Comparison of ENCODE assay signal across 8 mouse cellular contexts in genomic region chr7:130265319-130266165, GRCm38 (mm10).
DNase-seq lines count a peak whose midpoint lies in the region; TF ChIP-seq lines count a peak whose summit lies in the region.

No protein-coding gene starts in this region.

- H3K27ac ChIP-seq in heart, adult 2 months, result no peak overlapping the region; the same call in 1 of the 2 replicates

- H3K9ac ChIP-seq in heart, adult 2 months (ENCODE audit: low read depth, low read length), result peak overlapping the region; percentile 53

- no peaks in the 10 kb centered on the region; the same call in 1 of the 2 replicates for H3K27me3 ChIP-seq in heart, adult 2 months (ENCODE audit: control insufficient read depth, insufficient read depth, low read length)

- 1% methylated on average over 58 of the region's 58 CpGs for WGBS in heart, adult 2 months
- WGBS in lung, adult 2 months, result under 1% methylated on average over 58 of the region's 58 CpGs

- H3K4me1 ChIP-seq in heart, adult 2 months (ENCODE audit: control insufficient read depth, insufficient read depth, low read length), result no peaks in the 10 kb centered on the region
- H3K4me1 ChIP-seq in lung, adult 2 months (ENCODE audit: control insufficient read depth, insufficient read depth, low read length), result peaks cover 8% of the 10 kb centered on the region

- DNase-seq in gastrocnemius, adult 18-20 months (ENCODE audit: low spot score), result peak; percentile 2
- no peak for DNase-seq in gastrocnemius, adult 8-10 months (ENCODE audit: low spot score in 2 of 2)
- peak; percentile 62 to 64 for DNase-seq in adrenal gland, postnatal 36 days
- no peak for DNase-seq in heart, adult 2 months
- peak; percentile 46 to 69 for DNase-seq in kidney, postnatal 4 days
- peak; percentile 77 for DNase-seq in lung, adult 2 months
- peak; percentile 61 to 68 for DNase-seq in right cerebral cortex, postnatal 10 days (ENCODE audit: low spot score in 2 of 2)
- DNase-seq in cerebellum, adult 11-12 months, result no peak

- no peak for TF ChIP-seq EP300 in heart, adult 2 months (IDR thresholded peaks at IDR 0.05; ENCODE audit: insufficient read depth, low read depth, low read length)

- TF ChIP-seq CTCF in heart, adult 2 months (IDR thresholded peaks at IDR 0.05), result no peak
- no peak for TF ChIP-seq CTCF in lung, adult 2 months (IDR thresholded peaks at IDR 0.05; ENCODE audit: insufficient read depth, low read length)

- H3K79me2 ChIP-seq in heart, adult 2 months (replicated peaks; ENCODE audit: control insufficient read depth, insufficient read depth, low read length), result no peaks in the 10 kb centered on the region

- intact Hi-C loops in heart, adult 2 months (cut with DNase I), result no loop called here

- no peak for TF ChIP-seq POLR2A in heart, adult 2 months (IDR thresholded peaks at IDR 0.05; ENCODE audit: insufficient read depth, low read depth, low read length)
- TF ChIP-seq POLR2A in lung, adult 2 months (IDR thresholded peaks at IDR 0.05; ENCODE audit: borderline replicate concordance, extremely low read depth, low read depth, low read length), result no peak

- no peaks in the 10 kb centered on the region for H3K36me3 ChIP-seq in heart, adult 2 months (ENCODE audit: control insufficient read depth, insufficient read depth, low read length)

- peak overlapping the region; percentile 64 for H3K4me3 ChIP-seq in heart, adult 2 months
- peak overlapping the region; percentile 78 for H3K4me3 ChIP-seq in lung, adult 2 months (replicated peaks; ENCODE audit: extremely low read depth, low read depth, low read length)

Comparison
In these comparisons a context has a peak if more than half of its experiments do, and no peak if none do; other contexts are left out.
1. DNase-seq: peak in gastrocnemius, adult 18-20 months (single experiment), adrenal gland, postnatal 36 days (2 of 2), kidney, postnatal 4 days (2 of 2), lung, adult 2 months (single experiment) and right cerebral cortex, postnatal 10 days (2 of 2); none in gastrocnemius, adult 8-10 months (0 of 2), heart, adult 2 months (0 of 2) and cerebellum, adult 11-12 months (single experiment).